ENCODE assay signal across 8 mouse cellular contexts in genomic region chr16:22655812-22656211, GRCm38 (mm10). TPM values are rescaled to one million over a fixed set of nuclear protein-coding genes. Genes with fewer than 3 reads are reported as not detected.
DNase-seq lines count a peak whose midpoint lies in the region; ATAC-seq and TF ChIP-seq lines count a peak whose summit lies in the region.

No protein-coding gene starts in this region.

- H3K4me1 ChIP-seq in heart, embryonic 13.5 days: peaks cover 21% of the 10 kb centered on the region
- peaks cover 34% of the 10 kb centered on the region for H3K4me1 ChIP-seq in bone marrow macrophage, adult 2 months (ENCODE audit: control insufficient read depth, insufficient read depth, low read length)
- peaks cover 15% of the 10 kb centered on the region for H3K4me1 ChIP-seq in hindbrain, embryonic 12.5 days
- peaks cover 17% of the 10 kb centered on the region for H3K4me1 ChIP-seq in midbrain, embryonic 15.5 days

- WGBS in heart, embryonic 13.5 days: 10% methylated on average over 11 of the region's 11 CpGs
- WGBS in hindbrain, embryonic 12.5 days: 8% methylated on average over 11 of the region's 11 CpGs
- 8% methylated on average over 11 of the region's 11 CpGs for WGBS in midbrain, embryonic 15.5 days

- TF ChIP-seq POLR2A in bone marrow macrophage, adult 2 months (IDR thresholded peaks at IDR 0.05; ENCODE audit: borderline replicate concordance, low read depth, low read length): no peak

- no peak for DNase-seq in heart, adult 9 months (ENCODE audit: low spot score in 2 of 2)
- no peak for DNase-seq in T-cell, adult 2 months (ENCODE audit: low spot score)
- no peak for DNase-seq in spleen, postnatal 4 days (ENCODE audit: low spot score in 2 of 2)
- DNase-seq in left cerebral cortex, postnatal 4 days: no peak

- ATAC-seq in heart, embryonic 13.5 days (ENCODE audit: extremely low read depth, insufficient number of reproducible peaks, low FRiP score, low TSS enrichment): no peak
- ATAC-seq in hindbrain, embryonic 12.5 days (ENCODE audit: low FRiP score): no peak
- no peak for ATAC-seq in midbrain, embryonic 15.5 days (replicated peaks)

- peak overlapping the region; percentile 81 for H3K4me2 ChIP-seq in heart, embryonic 13.5 days
- peak overlapping the region; percentile 95 for H3K4me2 ChIP-seq in hindbrain, embryonic 12.5 days (replicated peaks)
- H3K4me2 ChIP-seq in midbrain, embryonic 15.5 days: peak overlapping the region; percentile 98

- H3K36me3 ChIP-seq in heart, embryonic 13.5 days: no peaks in the 10 kb centered on the region
- no peaks in the 10 kb centered on the region for H3K36me3 ChIP-seq in hindbrain, embryonic 12.5 days
- no peaks in the 10 kb centered on the region for H3K36me3 ChIP-seq in midbrain, embryonic 15.5 days (replicated peaks)

- no peaks in the 10 kb centered on the region for H3K9me3 ChIP-seq in heart, embryonic 13.5 days
- no peaks in the 10 kb centered on the region for H3K9me3 ChIP-seq in hindbrain, embryonic 12.5 days (replicated peaks)
- H3K9me3 ChIP-seq in midbrain, embryonic 15.5 days: no peaks in the 10 kb centered on the region

- no peak for TF ChIP-seq CTCF in bone marrow macrophage, adult 2 months (IDR thresholded peaks at IDR 0.05; ENCODE audit: low read depth, low read length)

- peaks cover 69% of the 10 kb centered on the region for H3K27me3 ChIP-seq in heart, embryonic 13.5 days (replicated peaks)
- H3K27me3 ChIP-seq in hindbrain, embryonic 12.5 days: peaks cover 52% of the 10 kb centered on the region
- H3K27me3 ChIP-seq in midbrain, embryonic 15.5 days (replicated peaks): peaks cover 34% of the 10 kb centered on the region

- peak overlapping the region; percentile 55 for H3K4me3 ChIP-seq in heart, embryonic 13.5 days
- H3K4me3 ChIP-seq in bone marrow macrophage, adult 2 months (ENCODE audit: insufficient read depth, low read length): peak overlapping the region; percentile 59
- H3K4me3 ChIP-seq in hindbrain, embryonic 12.5 days: no peak overlapping the region
- H3K4me3 ChIP-seq in midbrain, embryonic 15.5 days: peak overlapping the region; percentile 64; the same call in 1 of the 2 replicates

- 0 out of 2 replicates have a peak overlapping the region, but pooled peaks have one; percentile 28 for H3K9ac ChIP-seq in heart, embryonic 13.5 days
- H3K9ac ChIP-seq in hindbrain, embryonic 12.5 days: no peak overlapping the region
- no peak overlapping the region for H3K9ac ChIP-seq in midbrain, embryonic 15.5 days

- intact Hi-C loops in left cerebral cortex, postnatal 4 days (cut with DNase I): no loop called here

- no peak overlapping the region for H3K27ac ChIP-seq in heart, embryonic 13.5 days (replicated peaks)
- no peak overlapping the region for H3K27ac ChIP-seq in bone marrow macrophage, adult 2 months (ENCODE audit: insufficient read depth, low read depth, low read length)
- no peak overlapping the region for H3K27ac ChIP-seq in hindbrain, embryonic 12.5 days
- no peak overlapping the region for H3K27ac ChIP-seq in midbrain, embryonic 15.5 days

RNA-seq across cellular contexts. Expression of gene Dgkg, which starts 1.2 kb away (rescaled TPM):
- polyA plus RNA-seq in heart, embryonic 13.5 days (2015; fragmentation: Nextera tagmentation; extraction: Ambion mirVana): 0.43 and 0.62 TPM in 2 replicates
- 2.1 and 2.3 TPM in 2 replicates for polyA plus RNA-seq in bone marrow macrophage, adult 2 months (2012; ENCODE audit: insufficient read depth, insufficient read length, missing spikeins)
- polyA plus RNA-seq in hindbrain, embryonic 12.5 days (2016; fragmentation: Nextera tagmentation; extraction: Ambion mirVana): 0.17 and 0.31 TPM in 2 replicates
- 2.0 and 2.6 TPM in 2 replicates for polyA plus RNA-seq in midbrain, embryonic 15.5 days (2015; fragmentation: Nextera tagmentation; extraction: Ambion mirVana)
- 10 to 100 TPM; 18.9 to 21.5 TPM for total RNA-seq in left cerebral cortex, postnatal 4 days (2021)
